Mouse (Mus musculus): ENCODE measurements around the gene Oxsm. TPM values are rescaled to one million over a fixed set of nuclear protein-coding genes. Genes with fewer than 3 reads are reported as not detected.
A peak's percentile ranks its signal among the peaks of the same experiment; 100 is the strongest.

Oxsm gene
- polyA plus RNA-seq, 1 experiment from 2014 or later: 2.0 TPM

- H3K4me3 ChIP-seq (replicated peaks; ENCODE audit: low read length): no peak overlapping the region
- H3K4me1 ChIP-seq (replicated peaks; ENCODE audit: control insufficient read depth, insufficient read depth, low read length): 0 out of 2 replicates have a peak, but pooled peaks cover under 1% of the 10 kb centered on the region
- no peaks in the 10 kb centered on the region for H3K36me3 ChIP-seq (replicated peaks; ENCODE audit: control insufficient read depth, insufficient read depth)
- ATAC-seq (ENCODE audit: low FRiP score) (no peak), DNase-seq (ENCODE audit: low spot score) (no peak)
- H3K4me2 ChIP-seq (replicated peaks): no peak overlapping the region
- no peaks in the 10 kb centered on the region for H3K9me3 ChIP-seq (ENCODE audit: control insufficient read depth, low read length)
- no peak overlapping the region for H3K9ac ChIP-seq
- H3K27ac ChIP-seq: no peak overlapping the region
- H3K27me3 ChIP-seq (ENCODE audit: control insufficient read depth, insufficient read depth, low read length): no peaks in the 10 kb centered on the region
Observed at GRCm38 (mm10) chr14:16207722-16208121, 41.9 kb downstream of the Oxsm start.

- H3K4me1 ChIP-seq (replicated peaks; ENCODE audit: control insufficient read depth, insufficient read depth, low read length): peaks cover 25% of the 10 kb centered on the region
- no peaks in the 10 kb centered on the region for H3K27me3 ChIP-seq (ENCODE audit: control insufficient read depth, insufficient read depth, low read length)
- H3K27ac ChIP-seq: peak overlapping the region; percentile 76
- H3K36me3 ChIP-seq (replicated peaks; ENCODE audit: control insufficient read depth, insufficient read depth): no peaks in the 10 kb centered on the region
- ATAC-seq (ENCODE audit: low FRiP score): no peak
- peak overlapping the region; percentile 42; the same call in 1 of the 2 replicates for H3K4me2 ChIP-seq (replicated peaks)
- no peak for DNase-seq (ENCODE audit: low spot score)
- no peak overlapping the region for H3K4me3 ChIP-seq (replicated peaks; ENCODE audit: low read length)
- no peaks in the 10 kb centered on the region for H3K9me3 ChIP-seq (ENCODE audit: control insufficient read depth, low read length)
- WGBS: 29% methylated on average over 3 of the region's 3 CpGs
- H3K9ac ChIP-seq: no peak overlapping the region
Observed at GRCm38 (mm10) chr14:16201673-16202072, 47.9 kb downstream of the Oxsm start.

DNA sequence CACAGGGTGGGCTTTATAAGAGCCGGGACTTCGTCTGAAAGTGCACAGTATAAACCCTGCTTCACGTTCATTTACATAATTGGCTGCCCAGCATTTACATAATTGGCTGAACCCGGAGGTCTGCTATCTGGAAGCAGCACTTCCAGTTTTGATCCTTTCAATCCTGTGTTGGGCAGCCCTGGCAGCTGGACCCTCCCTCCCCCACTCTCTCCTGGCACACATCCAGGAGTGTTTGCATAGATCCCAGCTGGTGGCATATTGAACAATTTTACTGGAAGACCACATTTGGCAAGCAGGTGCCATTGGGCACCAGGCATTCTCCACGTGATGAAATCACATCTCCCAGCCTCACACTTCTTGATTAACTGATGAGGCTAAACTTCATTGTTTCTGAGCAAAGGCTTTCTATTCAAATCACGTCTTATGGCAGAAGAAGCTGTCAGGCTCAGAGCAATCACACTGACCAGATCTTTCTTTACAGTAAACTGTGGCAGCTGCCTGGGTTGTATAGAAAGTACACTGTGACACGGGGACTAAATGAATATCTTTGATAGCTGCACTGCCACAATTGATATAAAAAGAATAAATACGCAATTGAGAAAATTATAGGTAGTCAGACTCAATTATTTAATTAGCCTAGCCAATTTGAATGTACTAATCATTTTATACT lies 48.5 kb downstream of the Oxsm start:
- DNase-seq (ENCODE audit: low spot score) (peak; percentile 91), ATAC-seq (ENCODE audit: low FRiP score) (peak; percentile 95)
- no peak overlapping the region for H3K4me3 ChIP-seq (replicated peaks; ENCODE audit: low read length)
- 13% methylated on average over 8 of the region's 8 CpGs for WGBS
- H3K4me2 ChIP-seq (replicated peaks): peak overlapping the region; percentile 42
- peak overlapping the region; percentile 28; the same call in 1 of the 2 replicates for H3K9ac ChIP-seq
- peak overlapping the region; percentile 76 for H3K27ac ChIP-seq
- H3K27me3 ChIP-seq (ENCODE audit: control insufficient read depth, insufficient read depth, low read length): no peaks in the 10 kb centered on the region
- H3K9me3 ChIP-seq (ENCODE audit: control insufficient read depth, low read length): no peaks in the 10 kb centered on the region
- no peaks in the 10 kb centered on the region for H3K36me3 ChIP-seq (replicated peaks; ENCODE audit: control insufficient read depth, insufficient read depth)
- H3K4me1 ChIP-seq (replicated peaks; ENCODE audit: control insufficient read depth, insufficient read depth, low read length): peaks cover 25% of the 10 kb centered on the region

- peak; percentile 39 for DNase-seq (ENCODE audit: low spot score)
- peak overlapping the region; percentile 28; the same call in 1 of the 2 replicates for H3K9ac ChIP-seq
- H3K36me3 ChIP-seq (replicated peaks; ENCODE audit: control insufficient read depth, insufficient read depth): no peaks in the 10 kb centered on the region
- H3K9me3 ChIP-seq (ENCODE audit: control insufficient read depth, low read length): no peaks in the 10 kb centered on the region
- 11% methylated on average over 6 of the region's 6 CpGs for whole genome bisulfite sequencing
- H3K4me1 ChIP-seq (replicated peaks; ENCODE audit: control insufficient read depth, insufficient read depth, low read length): peaks cover 25% of the 10 kb centered on the region
- no peaks in the 10 kb centered on the region for H3K27me3 ChIP-seq (ENCODE audit: control insufficient read depth, insufficient read depth, low read length)
- peak overlapping the region; percentile 42 for H3K4me2 ChIP-seq (replicated peaks)
- H3K4me3 ChIP-seq (replicated peaks; ENCODE audit: low read length): no peak overlapping the region
- peak overlapping the region; percentile 76 for H3K27ac ChIP-seq
- ATAC-seq (ENCODE audit: low FRiP score): peak; percentile 38
Observed at GRCm38 (mm10) chr14:16200220-16200912, 49.2 kb downstream of the Oxsm start.

DNA sequence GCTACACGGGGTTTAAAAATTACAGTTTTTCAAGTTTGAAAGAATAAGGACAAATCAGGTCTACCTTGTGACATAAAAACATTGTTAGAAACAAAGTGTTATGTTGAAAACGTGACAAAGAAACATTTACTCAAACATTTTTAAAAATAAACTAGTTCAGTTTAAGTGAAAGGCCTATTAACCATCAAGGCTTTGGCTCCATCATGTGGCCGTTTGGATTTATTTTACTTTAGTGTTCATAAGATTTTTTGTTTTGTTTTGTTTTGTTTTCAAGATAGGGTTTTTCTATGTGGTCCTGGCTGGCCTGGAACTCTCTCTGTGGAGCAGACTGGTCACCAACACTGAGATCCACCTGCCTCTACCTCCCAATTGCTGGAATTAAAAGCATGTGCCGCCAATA lies 53.1 kb downstream of the Oxsm start:
- H3K4me2 ChIP-seq (replicated peaks): no peak overlapping the region
- peaks cover 18% of the 10 kb centered on the region for H3K4me1 ChIP-seq (replicated peaks; ENCODE audit: control insufficient read depth, insufficient read depth, low read length)
- DNase-seq (ENCODE audit: low spot score) (peak; percentile 79), ATAC-seq (ENCODE audit: low FRiP score) (no peak)
- no peaks in the 10 kb centered on the region for H3K9me3 ChIP-seq (ENCODE audit: control insufficient read depth, low read length)
- no peak overlapping the region for H3K9ac ChIP-seq
- H3K36me3 ChIP-seq (replicated peaks; ENCODE audit: control insufficient read depth, insufficient read depth): no peaks in the 10 kb centered on the region
- H3K27me3 ChIP-seq (ENCODE audit: control insufficient read depth, insufficient read depth, low read length): no peaks in the 10 kb centered on the region
- 65% methylated on average over 4 of the region's 4 CpGs for WGBS
- H3K4me3 ChIP-seq (replicated peaks; ENCODE audit: low read length): no peak overlapping the region
- H3K27ac ChIP-seq: no peak overlapping the region

- ATAC-seq (ENCODE audit: low FRiP score) (no peak), DNase-seq (ENCODE audit: low spot score) (no peak)
- Histone ChIP-seq H3K27me3 (ENCODE audit: control insufficient read depth, insufficient read depth, low read length) (no peaks in the 10 kb centered on the region), H3K9me3 (ENCODE audit: control insufficient read depth, low read length) (no peaks in the 10 kb centered on the region), H3K4me1 (replicated peaks; ENCODE audit: control insufficient read depth, insufficient read depth, low read length) (peaks cover 8% of the 10 kb centered on the region), H3K27ac (no peak overlapping the region), H3K9ac (no peak overlapping the region), H3K4me2 (replicated peaks) (no peak overlapping the region), H3K4me3 (replicated peaks; ENCODE audit: low read length) (no peak overlapping the region), H3K36me3 (replicated peaks; ENCODE audit: control insufficient read depth, insufficient read depth) (no peaks in the 10 kb centered on the region)
- WGBS: 79% methylated on average over 1 of the region's 1 CpGs
Observed at GRCm38 (mm10) chr14:16195486-16195885, 54.1 kb downstream of the Oxsm start.

GRCm38 (mm10) chr14:16194125-16194524 lies 55.5 kb downstream of the Oxsm start:
- H3K27ac ChIP-seq: no peak overlapping the region
- H3K4me3 ChIP-seq (replicated peaks; ENCODE audit: low read length): no peak overlapping the region
- H3K9ac ChIP-seq: no peak overlapping the region
- no peaks in the 10 kb centered on the region for H3K4me1 ChIP-seq (replicated peaks; ENCODE audit: control insufficient read depth, insufficient read depth, low read length)
- no peaks in the 10 kb centered on the region for H3K9me3 ChIP-seq (ENCODE audit: control insufficient read depth, low read length)
- H3K36me3 ChIP-seq (replicated peaks; ENCODE audit: control insufficient read depth, insufficient read depth): no peaks in the 10 kb centered on the region
- no peak overlapping the region for H3K4me2 ChIP-seq (replicated peaks)
- WGBS: 94% methylated on average over 1 of the region's 1 CpGs
- H3K27me3 ChIP-seq (ENCODE audit: control insufficient read depth, insufficient read depth, low read length): no peaks in the 10 kb centered on the region
- ATAC-seq (ENCODE audit: low FRiP score): no peak
- DNase-seq (ENCODE audit: low spot score): no peak

GRCm38 (mm10) chr14:16189142-16189541 lies 60.5 kb downstream of the Oxsm start:
- Histone ChIP-seq H3K9ac (no peak overlapping the region), H3K27ac (no peak overlapping the region), H3K27me3 (ENCODE audit: control insufficient read depth, insufficient read depth, low read length) (no peaks in the 10 kb centered on the region), H3K36me3 (replicated peaks; ENCODE audit: control insufficient read depth, insufficient read depth) (no peaks in the 10 kb centered on the region), H3K4me2 (replicated peaks) (no peak overlapping the region), H3K4me3 (replicated peaks; ENCODE audit: low read length) (no peak overlapping the region), H3K9me3 (ENCODE audit: control insufficient read depth, low read length) (no peaks in the 10 kb centered on the region), H3K4me1 (replicated peaks; ENCODE audit: control insufficient read depth, insufficient read depth, low read length) (no peaks in the 10 kb centered on the region)
- ATAC-seq (ENCODE audit: low FRiP score): 0 out of 2 replicates have a peak, but pooled peaks have one; percentile 40
- WGBS: 92% methylated on average over 1 of the region's 1 CpGs
- DNase-seq (ENCODE audit: low spot score): no peak
